Mouse (Mus musculus) ES-E14 (cell line): ENCODE measurements at regions not wholly inside any gene's neighbourhood (a gene's known extent, or its start where the extent isn't known, plus 50 kb on each side); places are given as distances from the start of the nearest gene placed in this dataset.

Source experiments
- DNase-seq: peaks from one replicate; pipeline ENCODE4 v3.0.0-alpha.2; 2013; ENCODE audit warnings: low read depth, low spot score
- H3K27ac ChIP-seq: 2 replicates; pipeline ENCODE4 v1.5.1; 2012; ENCODE audit warnings: low read depth, mild to moderate bottlenecking, low read length, moderate library complexity, mixed read lengths; ENCODE audit not compliant: poor library complexity, insufficient read depth, severe bottlenecking
- H3K36me3 ChIP-seq: 2 replicates; pipeline ENCODE4 v1.6.1; 2012; ENCODE audit warnings: mild to moderate bottlenecking, low read length, moderate library complexity, mixed read lengths; ENCODE audit not compliant: control insufficient read depth, poor library complexity, insufficient read depth, severe bottlenecking
- H3K4me1 ChIP-seq, 2 experiments: fragments of 150-350 bp in 1 of 2; sonication (generic) in 1 of 2; 2 replicates each; pipeline ENCODE4 v1.6.1; 2012; ENCODE audit warnings: low read length in 2 of 2, mild to moderate bottlenecking in 1 of 2, mixed read lengths in 1 of 2; ENCODE audit not compliant: control insufficient read depth in 2 of 2, insufficient read depth in 2 of 2, poor library complexity in 1 of 2
- H3K4me3 ChIP-seq, 2 experiments: fragments of 150-350 bp in 1 of 2; sonication (generic) in 1 of 2; 2 replicates each; pipeline ENCODE4 v1.5.1; 2012; ENCODE audit warnings: low read length in 2 of 2, low read depth in 1 of 2, mild to moderate bottlenecking in 1 of 2, mixed read lengths in 1 of 2; ENCODE audit not compliant: insufficient read depth in 1 of 2, poor library complexity in 1 of 2, severe bottlenecking in 1 of 2
- H3K9ac ChIP-seq: 2 replicates; pipeline ENCODE4 v1.6.1; 2012; ENCODE audit warnings: low read depth, mild to moderate bottlenecking, low read length, mixed read lengths; ENCODE audit not compliant: poor library complexity, insufficient read depth, severe bottlenecking
- H3K9me3 ChIP-seq: fragments of 150-350 bp; sonication (generic); 2 replicates; pipeline ENCODE4 v1.6.1; 2012; ENCODE audit warnings: low read depth, mild to moderate bottlenecking, low read length; ENCODE audit not compliant: control insufficient read depth, insufficient read depth
- CHD2 ChIP-seq: IDR thresholded peaks from 2 replicates; pipeline ENCODE4 v1.6.1; 2014; ENCODE audit warnings: mild to moderate bottlenecking, low read depth, low read length, inconsistent platforms
- HCFC1 ChIP-seq: IDR thresholded peaks from 2 replicates; pipeline ENCODE4 v1.6.1; 2012; ENCODE audit warnings: low read length, inconsistent platforms, borderline replicate concordance; ENCODE audit not compliant: insufficient read depth
- MAFK ChIP-seq: IDR thresholded peaks from 2 replicates; pipeline ENCODE4 v1.6.1; 2014; ENCODE audit warnings: mild to moderate bottlenecking, low read depth, low read length, inconsistent platforms; ENCODE audit not compliant: insufficient read depth
- ZC3H11A ChIP-seq: IDR thresholded peaks from 2 replicates; pipeline ENCODE4 v1.6.1; 2012; ENCODE audit warnings: low read depth, mild to moderate bottlenecking, inconsistent platforms, low read length, borderline replicate concordance
- ZNF384 ChIP-seq: IDR thresholded peaks from 2 replicates; pipeline ENCODE4 v1.6.1; 2012; ENCODE audit warnings: low read depth, low read length, inconsistent platforms
- in situ Hi-C, 2 experiments: fragments of 600-800 bp; cut with MboI; formaldehyde crosslinking; loops; one replicate each; pipeline ENCODE4 v1.15.1; 2025; ENCODE audit warnings: low sequenced_read_pairs in 2 of 2, inconsistent platforms in 1 of 2; ENCODE audit not compliant: unreplicated experiment in 2 of 2

- DNase-seq: no peak
- no peaks in the 10 kb centered on the region for H3K9me3 ChIP-seq
- in situ Hi-C loops: no loop called here
- no peak overlapping the region for H3K27ac ChIP-seq
- H3K4me1 ChIP-seq: peaks cover 0 to 3% of the 10 kb centered on the region in 2 experiments; a peak in 2 of 4 replicates
- H3K4me3 ChIP-seq: no peak overlapping the region
- no peak for TF ChIP-seq HCFC1
- TF ChIP-seq ZC3H11A: no peak
- TF ChIP-seq ZNF384: no peak
- H3K36me3 ChIP-seq: no peaks in the 10 kb centered on the region
- no peak overlapping the region for H3K9ac ChIP-seq
Measured at GRCm38 (mm10) chr10:44686055-44686454, 157.8 kb upstream of the Prdm1 start.

- DNase-seq: peak; percentile 34
- H3K9ac ChIP-seq: no peak overlapping the region
- no peaks in the 10 kb centered on the region for H3K9me3 ChIP-seq
- in situ Hi-C loops: no loop called here
- H3K4me3 ChIP-seq: no peak overlapping the region
- TF ChIP-seq CHD2 (no peak), HCFC1 (no peak), MAFK (peak; percentile 89), ZC3H11A (no peak), ZNF384 (no peak)
- no peak overlapping the region for H3K27ac ChIP-seq
- no peaks in the 10 kb centered on the region for H3K36me3 ChIP-seq
- H3K4me1 ChIP-seq: peaks cover 0 to 3% of the 10 kb centered on the region in 2 experiments; a peak in 2 of 4 replicates
Measured at GRCm38 (mm10) chr10:44685215-44685614, 156.9 kb upstream of the Prdm1 start.

- H3K4me1 ChIP-seq: no peaks in the 10 kb centered on the region
- in situ Hi-C loops: no loop called here
- H3K9ac ChIP-seq: no peak overlapping the region
- no peaks in the 10 kb centered on the region for H3K9me3 ChIP-seq
- TF ChIP-seq ZNF384 (no peak), HCFC1 (no peak), CHD2 (no peak), ZC3H11A (no peak), MAFK (no peak)
- no peak for DNase-seq
- no peak overlapping the region for H3K4me3 ChIP-seq
- H3K27ac ChIP-seq: no peak overlapping the region
- no peaks in the 10 kb centered on the region for H3K36me3 ChIP-seq
Measured at GRCm38 (mm10) chr10:44676506-44676905, 148.2 kb upstream of the Prdm1 start.

- Histone ChIP-seq H3K9ac (no peak overlapping the region), H3K9me3 (no peaks in the 10 kb centered on the region), H3K36me3 (no peaks in the 10 kb centered on the region), H3K4me3 (no peak overlapping the region), H3K27ac (no peak overlapping the region), H3K4me1 (no peaks in the 10 kb centered on the region)
- in situ Hi-C loops: no loop called here
- no peak for TF ChIP-seq CHD2
- TF ChIP-seq HCFC1: no peak
- no peak for TF ChIP-seq MAFK
- TF ChIP-seq ZNF384: no peak
- no peak for TF ChIP-seq ZC3H11A
- DNase-seq: no peak
Measured at GRCm38 (mm10) chr10:44665509-44666144, 137.3 kb upstream of the Prdm1 start.

- DNase-seq: no peak
Measured at GRCm38 (mm10) chr10:44659499-44659898, 131.2 kb upstream of the Prdm1 start.

More at GRCm38 (mm10) chr10:44659499-44659898, 131.2 kb upstream of the Prdm1 start:
- Histone ChIP-seq H3K36me3 (no peaks in the 10 kb centered on the region), H3K4me1 (no peaks in the 10 kb centered on the region), H3K27ac (no peak overlapping the region), H3K4me3 (no peak overlapping the region), H3K9ac (no peak overlapping the region), H3K9me3 (no peaks in the 10 kb centered on the region)
- TF ChIP-seq ZC3H11A (no peak), CHD2 (no peak), ZNF384 (no peak), MAFK (no peak), HCFC1 (no peak)
- in situ Hi-C loops: no loop called here
